Mouse (Mus musculus) kidney, adult 2 months (tissue): ENCODE measurements around the gene Astn2. TPM values are rescaled to one million over a fixed set of nuclear protein-coding genes. Genes with fewer than 3 reads are reported as not detected.
A peak's percentile ranks its signal among the peaks of the same experiment; 100 is the strongest.

Experiments
- DNase-seq: peaks from one replicate; pipeline ENCODE4 v3.0.0; 2021
- H3K27ac ChIP-seq: fragments of 200-500 bp; 2 replicates; pipeline ENCODE4 v1.5.1; 2012; ENCODE audit warnings: low read depth, low read length, control low read depth, inconsistent platforms; ENCODE audit not compliant: insufficient read depth
- H3K27me3 ChIP-seq: fragments of 200-500 bp; replicated peaks from 2 replicates; pipeline ENCODE4 v1.6.1; 2012; ENCODE audit warnings: mild to moderate bottlenecking, moderate library complexity, low read length, inconsistent platforms; ENCODE audit not compliant: control insufficient read depth, insufficient read depth
- H3K36me3 ChIP-seq: fragments of 200-500 bp; 2 replicates; pipeline ENCODE4 v1.6.1; 2012; ENCODE audit warnings: mild to moderate bottlenecking, moderate library complexity, low read length, inconsistent platforms; ENCODE audit not compliant: control insufficient read depth, insufficient read depth
- H3K4me1 ChIP-seq: fragments of 200-500 bp; 2 replicates; pipeline ENCODE4 v1.6.1; 2011; ENCODE audit warnings: low read length; ENCODE audit not compliant: control insufficient read depth, insufficient read depth
- H3K4me3 ChIP-seq: fragments of 200-500 bp; 2 replicates; pipeline ENCODE4 v1.5.1; 2011; ENCODE audit warnings: mild to moderate bottlenecking, low read depth, low read length, control low read depth; ENCODE audit not compliant: insufficient read depth
- CTCF ChIP-seq: fragments of 200-500 bp; conservative IDR thresholded peaks from 2 replicates; pipeline ENCODE4 v1.5.1; 2011; ENCODE audit warnings: low read depth, mild to moderate bottlenecking, control low read depth, low read length, moderate library complexity, mixed read lengths; ENCODE audit not compliant: insufficient read depth, insufficient read length
- POLR2A ChIP-seq: fragments of 200-500 bp; IDR thresholded peaks from one replicate; pipeline ENCODE4 v1.6.1; 2011; ENCODE audit warnings: low read depth, low read length, control low read depth
- WGBS: fragments of 180-500 bp; shearing (Covaris S2); methylation state at CpG from one replicate; pipeline ENCODE4 v1.1.7; 2018; 5-methylcytosine and 5-hydroxymethylcytosine counted together
- polyA plus RNA-seq: library from polyadenylated mRNA; depleted of rRNA; stranded (reverse); fragments of >200 nt; gene quantifications from 2 replicates; pipeline ENCODE4 v1.2.3, GENCODE M21; 2012; rRNA removed

Astn2 gene
- 2.5 and 2.6 TPM in 2 replicates for polyA plus RNA-seq

GRCm38 (mm10) chr4:66404201-66404711 lies at the start of gene Astn2:
Gene Astn2 (minus strand): TSS chr4:66404611.
- TF ChIP-seq POLR2A (no peak), CTCF (no peak)
- Histone ChIP-seq H3K27ac (no peak within 1 kb of the TSS), H3K4me1 (no peaks in the 10 kb centered on the region), H3K36me3 (no peaks in the 10 kb centered on the region), H3K4me3 (peak within 1 kb of the TSS; percentile 50), H3K27me3 (0 out of 2 replicates have a peak, but pooled peaks cover 2% of the 10 kb centered on the region)
- no peak for DNase-seq
- WGBS: 2% methylated on average over 51 of the region's 56 CpGs

- Histone ChIP-seq H3K27ac (no peak overlapping the region), H3K27me3 (no peaks in the 10 kb centered on the region; the same call in 1 of the 2 replicates), H3K36me3 (no peaks in the 10 kb centered on the region), H3K4me3 (no peak overlapping the region), H3K4me1 (no peaks in the 10 kb centered on the region)
- WGBS: 28% methylated on average over 3 of the region's 3 CpGs
- DNase-seq: peak; percentile 33
- TF ChIP-seq CTCF (no peak), POLR2A (no peak)
These were observed 45.7 kb upstream of the Astn2 start for GRCm38 (mm10) chr4:66450115-66450514.

GRCm38 (mm10) chr4:66431256-66431655 lies 26.8 kb upstream of the Astn2 start:
- Histone ChIP-seq H3K4me3 (no peak overlapping the region), H3K4me1 (no peaks in the 10 kb centered on the region), H3K27ac (no peak overlapping the region), H3K36me3 (no peaks in the 10 kb centered on the region), H3K27me3 (no peaks in the 10 kb centered on the region)
- no peak for DNase-seq
- TF ChIP-seq POLR2A: no peak
- no peak for TF ChIP-seq CTCF
- 64% methylated on average over 1 of the region's 1 CpGs for WGBS

GRCm38 (mm10) chr4:66425804-66426203 lies 21.4 kb upstream of the Astn2 start:
- no peaks in the 10 kb centered on the region for H3K36me3 ChIP-seq
- H3K4me3 ChIP-seq: no peak overlapping the region
- no peak overlapping the region for H3K27ac ChIP-seq
- 72% methylated on average over 4 of the region's 4 CpGs for WGBS
- TF ChIP-seq CTCF (no peak), POLR2A (no peak)
- H3K4me1 ChIP-seq: no peaks in the 10 kb centered on the region
- no peaks in the 10 kb centered on the region for H3K27me3 ChIP-seq
- DNase-seq: peak; percentile 9

- Histone ChIP-seq H3K27ac (no peak overlapping the region), H3K27me3 (no peaks in the 10 kb centered on the region; the same call in 1 of the 2 replicates), H3K4me1 (no peaks in the 10 kb centered on the region), H3K36me3 (no peaks in the 10 kb centered on the region), H3K4me3 (peak overlapping the region; percentile 31; the same call in 1 of the 2 replicates)
- 48% methylated on average over 8 of the region's 8 CpGs for WGBS
- TF ChIP-seq POLR2A (no peak), CTCF (no peak)
- no peak for DNase-seq
These were observed 10.4 kb upstream of the Astn2 start for GRCm38 (mm10) chr4:66414778-66415177.

- WGBS: 6% methylated on average over 1 of the region's 1 CpGs
- no peak for TF ChIP-seq POLR2A
- TF ChIP-seq CTCF: no peak
- 0 out of 2 replicates have a peak, but pooled peaks cover 2% of the 10 kb centered on the region for H3K27me3 ChIP-seq
- H3K27ac ChIP-seq: no peak overlapping the region
- no peak overlapping the region for H3K4me3 ChIP-seq
- H3K4me1 ChIP-seq: no peaks in the 10 kb centered on the region
- no peaks in the 10 kb centered on the region for H3K36me3 ChIP-seq
- no peak for DNase-seq
These were observed 675 bp upstream of the Astn2 start for GRCm38 (mm10) chr4:66405086-66405485.

- H3K27me3 ChIP-seq: 0 out of 2 replicates have a peak, but pooled peaks cover 2% of the 10 kb centered on the region
- peak; percentile 6 for DNase-seq
- TF ChIP-seq POLR2A (no peak), CTCF (no peak)
- peak overlapping the region; percentile 50 for H3K4me3 ChIP-seq
- no peak overlapping the region for H3K27ac ChIP-seq
- no peaks in the 10 kb centered on the region for H3K36me3 ChIP-seq
- H3K4me1 ChIP-seq: no peaks in the 10 kb centered on the region
- 2% methylated on average over 49 of the region's 51 CpGs for WGBS
These were observed 657 bp downstream of the Astn2 start for GRCm38 (mm10) chr4:66403708-66404200.
